Mouse (Mus musculus) heart, postnatal 14 days (tissue): ENCODE measurements around the gene Slc9a2. TPM values are rescaled to one million over a fixed set of nuclear protein-coding genes. Genes with fewer than 3 reads are reported as not detected.

Experiments used
- total RNA-seq, 2 experiments: library from RNA; stranded (reverse); gene quantifications; 2 replicates each; pipeline ENCODE4 v1.2.3; 2021

The Slc9a2 gene
- total RNA-seq, 2 experiments from 2014 or later = 0.51 to 0.60 TPM

Other genes starting within 250 kb of the Slc9a2 start
- 1 to 10 TPM; 1.4 to 2.0 TPM for gene Il18r1, start 215.0 kb upstream of the Slc9a2 start, total RNA-seq
- under 1 TPM; 0.07 to 0.17 TPM for gene Il18rap, start 165.2 kb upstream of the Slc9a2 start, total RNA-seq
- gene Slc9a4, start 100.5 kb upstream of the Slc9a2 start, total RNA-seq = under 1 TPM; 0.05 to 0.14 TPM
- under 1 TPM; 0.48 to 0.63 TPM for gene Mfsd9, start 110.1 kb downstream of the Slc9a2 start, total RNA-seq
- gene Tmem182, start 125.0 kb downstream of the Slc9a2 start, total RNA-seq = 100 to 1,000 TPM; 125 to 135 TPM